Mouse (Mus musculus): ENCODE measurements around the gene Gse1.

- TF ChIP-seq CTCF (IDR thresholded peaks at IDR 0.05; ENCODE audit: extremely low read depth, insufficient read length, insufficient replicate concordance, low read depth, low read length) (peak; percentile 91; the same call in 1 of the 2 replicates), POLR2A (IDR thresholded peaks at IDR 0.05; ENCODE audit: low read depth, low read length) (no peak)
Measured at GRCm38 (mm10) chr8:120281487-120281886, 53.2 kb downstream of the Gse1 start.
